Comparison of ENCODE assay signal across 11 mouse cellular contexts in genomic region chr13:25401936-25402504, GRCm38 (mm10).
DNase-seq lines count a peak whose midpoint lies in the region; ATAC-seq lines count a peak whose summit lies in the region.
"Had no signal": no experiment of that assay in that cellular context is flagged by ENCODE, and none has a peak within 500 bp of the region (broad histone marks: within the 10 kb centered on the region; RNA-seq: fewer than 3 reads in every experiment).

No protein-coding gene starts in this region.

- no peak overlapping the region for H3K9ac ChIP-seq in forebrain, embryonic 13.5 days
- no peak overlapping the region for H3K9ac ChIP-seq in midbrain, embryonic 11.5 days (ENCODE audit: low read length)
- H3K9ac ChIP-seq: liver, embryonic 13.5 days had no signal

- H3K9me3 ChIP-seq in forebrain, embryonic 13.5 days (replicated peaks), result no peaks in the 10 kb centered on the region
- no peaks in the 10 kb centered on the region for H3K9me3 ChIP-seq in midbrain, embryonic 11.5 days (ENCODE audit: control insufficient read depth, low read length)
- H3K9me3 ChIP-seq: liver, embryonic 13.5 days had no signal

- H3K36me3 ChIP-seq in forebrain, embryonic 13.5 days (ENCODE audit: poor library complexity, severe bottlenecking), result no peaks in the 10 kb centered on the region
- H3K36me3 ChIP-seq in midbrain, embryonic 11.5 days (ENCODE audit: control insufficient read depth, insufficient read depth, low read length), result no peaks in the 10 kb centered on the region
- H3K36me3 ChIP-seq: liver, embryonic 13.5 days had no signal

- H3K4me2 ChIP-seq in forebrain, embryonic 13.5 days, result no peak overlapping the region
- H3K4me2 ChIP-seq in midbrain, embryonic 11.5 days, result no peak overlapping the region
- H3K4me2 ChIP-seq: liver, embryonic 13.5 days had no signal

- H3K4me3 ChIP-seq in forebrain, embryonic 13.5 days, result no peak overlapping the region
- no peak overlapping the region for H3K4me3 ChIP-seq in midbrain, embryonic 11.5 days (ENCODE audit: low read depth, low read length)
- H3K4me3 ChIP-seq: liver, embryonic 13.5 days had no signal

- ATAC-seq in forebrain, embryonic 13.5 days, result peak; percentile 76
- peak; percentile 61; the same call in 1 of the 2 replicates for ATAC-seq in midbrain, embryonic 11.5 days (ENCODE audit: low FRiP score)

- peak; percentile 10 for DNase-seq in 3T3-L1 (ENCODE audit: low read depth, low spot score)
- peak; percentile 61 for DNase-seq in R1 (ENCODE audit: low read depth, low spot score)
- DNase-seq in midbrain, embryonic 11.5 days (ENCODE audit: low spot score, missing footprints), result peak; percentile 88
- DNase-seq in urinary bladder, postnatal 14 days (ENCODE audit: low spot score), result no peak
- no peak for DNase-seq in adrenal gland, postnatal 25 days
- no peak for DNase-seq in lung, postnatal 14 days
- DNase-seq in left cerebral cortex, adult 18-20 months (ENCODE audit: low spot score in 2 of 2), result no peak
- DNase-seq: adrenal gland, postnatal 14 days; gastrocnemius, postnatal 10 days; liver, embryonic 13.5 days had no signal

- peak overlapping the region; percentile 64 for H3K27ac ChIP-seq in forebrain, embryonic 13.5 days
- H3K27ac ChIP-seq in midbrain, embryonic 11.5 days (ENCODE audit: low read depth, low read length), result peak overlapping the region; percentile 4; the same call in 1 of the 2 replicates
- H3K27ac ChIP-seq: liver, embryonic 13.5 days had no signal

- H3K4me1 ChIP-seq in forebrain, embryonic 13.5 days, result peaks cover 25% of the 10 kb centered on the region
- peaks cover 20% of the 10 kb centered on the region for H3K4me1 ChIP-seq in midbrain, embryonic 11.5 days (ENCODE audit: control insufficient read depth, insufficient read depth, low read length)
- H3K4me1 ChIP-seq: liver, embryonic 13.5 days had no signal

- H3K27me3 ChIP-seq in forebrain, embryonic 13.5 days, result peaks cover 10% of the 10 kb centered on the region
- H3K27me3 ChIP-seq in midbrain, embryonic 11.5 days (ENCODE audit: control insufficient read depth, insufficient read depth, low read length), result no peaks in the 10 kb centered on the region
- H3K27me3 ChIP-seq: liver, embryonic 13.5 days had no signal

- WGBS in forebrain, embryonic 13.5 days, result 32% methylated on average over 9 of the region's 9 CpGs
- WGBS in midbrain, embryonic 11.5 days, result 41% methylated on average over 9 of the region's 9 CpGs

Comparison
In these comparisons a context has a peak if more than half of its experiments do, and no peak if none do; other contexts are left out.
1. DNase-seq: peak in 3T3-L1 (single experiment), R1 (single experiment) and midbrain, embryonic 11.5 days (single experiment); none in urinary bladder, postnatal 14 days (single experiment), adrenal gland, postnatal 25 days (single experiment), lung, postnatal 14 days (single experiment) and left cerebral cortex, adult 18-20 months (0 of 2).